Mouse (Mus musculus) heart, adult 9 months (tissue): ENCODE data around the gene Tbx10.
"Not testable (repeated sequence)": the region's sequence is repeated elsewhere in the genome, so short reads cannot be mapped to it uniquely, and the experiment has no call there.

Experiments used
- DNase-seq, 2 experiments: peaks; one replicate each; pipeline ENCODE4 v3.0.0; 2022; ENCODE audit warnings: low spot score in 2 of 2

Tbx10 gene

GRCm38 (mm10) chr19:4003641-4004040, 11.1 kb downstream of the Tbx10 start:
- DNase-seq = no peak

- DNase-seq = peak in 1 of 2 experiments; percentile 6
Observed at GRCm38 (mm10) chr19:4004331-4004730, 11.8 kb downstream of the Tbx10 start.

- no peak for DNase-seq
Observed at GRCm38 (mm10) chr19:4005091-4005490, 12.5 kb downstream of the Tbx10 start.

GRCm38 (mm10) chr19:4005971-4006370, 13.4 kb downstream of the Tbx10 start:
- DNase-seq = no peak

GRCm38 (mm10) chr19:4011086-4011485, 18.5 kb downstream of the Tbx10 start:
- DNase-seq = no peak

GRCm38 (mm10) chr19:4012432-4013022, 20.0 kb downstream of the Tbx10 start, which contains the start of gene Ndufv1:
Ndufv1 (minus strand) TSS chr19:4012806.
- DNase-seq = peak; percentile 98

- DNase-seq = no peak
Observed at GRCm38 (mm10) chr19:4013066-4013465, 20.5 kb downstream of the Tbx10 start.

GRCm38 (mm10) chr19:4014802-4015201, 22.2 kb downstream of the Tbx10 start:
- DNase-seq = no peak

GRCm38 (mm10) chr19:4015635-4016034, 23.1 kb downstream of the Tbx10 start:
- no peak for DNase-seq

GRCm38 (mm10) chr19:4017921-4018587, 25.5 kb downstream of the Tbx10 start:
- DNase-seq = no peak

GRCm38 (mm10) chr19:4018743-4019583, 26.4 kb downstream of the Tbx10 start:
- peak; percentile 82 to 90 for DNase-seq

- no peak for DNase-seq
Observed at GRCm38 (mm10) chr19:4023185-4023584, 30.6 kb downstream of the Tbx10 start.

GRCm38 (mm10) chr19:4027576-4027975, 35.0 kb downstream of the Tbx10 start:
- no peak for DNase-seq

GRCm38 (mm10) chr19:4032668-4033067, 40.1 kb downstream of the Tbx10 start:
- DNase-seq = no peak

- no peak for DNase-seq
Observed at GRCm38 (mm10) chr19:4033298-4033697, 40.7 kb downstream of the Tbx10 start.

GRCm38 (mm10) chr19:4033742-4034141, 41.2 kb downstream of the Tbx10 start:
- DNase-seq = no peak

GRCm38 (mm10) chr19:4036327-4037045, 43.9 kb downstream of the Tbx10 start:
- no peak for DNase-seq

GRCm38 (mm10) chr19:4037154-4037787, 44.7 kb downstream of the Tbx10 start:
- not testable (repeated sequence) for DNase-seq

- DNase-seq = peak; percentile 92
Observed at GRCm38 (mm10) chr19:4037788-4038232, 45.3 kb downstream of the Tbx10 start, which contains the start of gene Gstp1. Gstp1 (minus strand) TSS chr19:4037985.

GRCm38 (mm10) chr19:4040941-4041340, 48.4 kb downstream of the Tbx10 start:
- not testable (repeated sequence) for DNase-seq

- DNase-seq = not testable (repeated sequence)
Observed at GRCm38 (mm10) chr19:4041500-4041899, 48.9 kb downstream of the Tbx10 start.
